Mouse (Mus musculus): ENCODE data around the gene Inhbb. TPM values are rescaled to one million over a fixed set of nuclear protein-coding genes. Genes with fewer than 3 reads are reported as not detected.
A peak's percentile ranks its signal among the peaks of the same experiment; 100 is the strongest.

The Inhbb gene
- polyA plus RNA-seq, 1 experiment from 2014 or later, result 0.65 TPM

DNA sequence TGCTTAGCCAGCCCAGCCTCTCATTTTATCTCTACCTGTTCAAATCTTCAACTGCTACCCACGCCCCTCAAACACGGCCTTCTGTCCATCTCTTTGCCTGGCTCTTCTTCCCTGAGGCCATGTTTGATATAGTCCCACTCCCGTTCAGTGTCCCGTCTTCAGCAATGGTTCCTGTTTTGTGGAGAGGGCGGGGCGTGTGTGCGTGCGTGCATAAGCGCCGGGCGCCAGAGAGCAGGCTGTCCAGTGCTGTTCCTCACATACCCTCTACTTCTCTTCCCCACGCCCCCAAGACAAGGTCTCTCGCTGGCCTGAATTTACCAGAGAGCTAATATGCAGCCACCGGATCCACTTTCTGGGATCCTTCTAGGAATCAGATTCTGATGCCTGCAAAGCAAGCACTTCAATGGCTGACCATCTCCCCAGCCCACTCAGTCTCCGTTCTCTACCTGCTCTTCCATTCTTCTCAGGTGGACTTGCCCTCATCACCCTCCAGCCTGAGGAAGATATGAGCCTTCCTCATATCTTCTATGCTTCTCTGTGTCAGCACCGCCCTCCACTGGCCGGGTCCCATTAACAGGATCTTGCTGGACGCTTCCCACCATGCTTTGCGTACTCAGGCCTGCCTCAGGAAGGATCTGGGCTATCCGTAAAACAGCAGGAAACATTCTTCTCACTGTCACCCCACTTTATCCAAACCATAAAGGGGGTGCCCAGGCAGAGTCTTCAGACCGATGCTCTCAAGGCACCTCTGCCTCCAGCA is 21.7 kb upstream of the Inhbb start:
- ATAC-seq (ENCODE audit: low FRiP score, low TSS enrichment) (no peak), DNase-seq (ENCODE audit: low spot score) (no peak)
- H3K27ac ChIP-seq (replicated peaks), result no peak overlapping the region
- H3K4me1 ChIP-seq (replicated peaks; ENCODE audit: control insufficient read depth, insufficient read depth), result no peaks in the 10 kb centered on the region
- H3K9me3 ChIP-seq (ENCODE audit: control insufficient read depth, low read length), result no peaks in the 10 kb centered on the region
- TF ChIP-seq EP300 (optimal IDR thresholded peaks at IDR 0.05), result no peak
- peak; percentile 34 for TF ChIP-seq CTCF (IDR thresholded peaks at IDR 0.05; ENCODE audit: low read depth)
- H3K27me3 ChIP-seq (ENCODE audit: control insufficient read depth, insufficient read depth, low read length), result no peaks in the 10 kb centered on the region
- no peak overlapping the region for H3K9ac ChIP-seq (ENCODE audit: low read length)
- H3K4me2 ChIP-seq (replicated peaks; ENCODE audit: low read depth), result no peak overlapping the region
- H3K36me3 ChIP-seq (ENCODE audit: control insufficient read depth, insufficient read depth, low read length), result no peaks in the 10 kb centered on the region
- WGBS, result 81% methylated on average over 21 of the region's 21 CpGs
- no peak overlapping the region for H3K4me3 ChIP-seq (ENCODE audit: low read depth, low read length)

DNA sequence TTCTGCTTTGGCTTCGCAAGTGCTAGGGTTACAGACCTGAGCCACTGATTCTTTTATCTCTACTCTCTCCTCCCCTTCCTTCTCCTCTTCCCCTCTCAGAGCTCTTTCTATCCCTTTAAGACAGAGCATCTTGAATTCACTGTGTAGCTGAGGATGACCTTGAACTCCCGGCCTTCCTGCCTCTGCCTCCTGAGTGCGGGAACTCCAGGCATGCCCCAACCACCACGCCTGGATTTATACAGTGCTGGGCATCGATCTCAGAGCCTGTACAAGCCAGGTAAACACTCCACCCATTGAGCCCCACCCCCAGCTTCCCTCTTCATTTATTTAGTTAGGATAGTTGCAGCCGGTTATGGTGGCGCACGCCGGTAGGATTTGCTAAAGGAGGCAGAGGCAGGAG is 20.9 kb upstream of the Inhbb start:
- DNase-seq (ENCODE audit: low spot score) (no peak), ATAC-seq (ENCODE audit: low FRiP score, low TSS enrichment) (no peak)
- Histone ChIP-seq H3K9ac (ENCODE audit: low read length) (no peak overlapping the region), H3K36me3 (ENCODE audit: control insufficient read depth, insufficient read depth, low read length) (no peaks in the 10 kb centered on the region), H3K4me2 (replicated peaks; ENCODE audit: low read depth) (no peak overlapping the region), H3K27me3 (ENCODE audit: control insufficient read depth, insufficient read depth, low read length) (no peaks in the 10 kb centered on the region), H3K4me1 (replicated peaks; ENCODE audit: control insufficient read depth, insufficient read depth) (no peaks in the 10 kb centered on the region), H3K4me3 (ENCODE audit: low read depth, low read length) (no peak overlapping the region), H3K27ac (replicated peaks) (no peak overlapping the region), H3K9me3 (ENCODE audit: control insufficient read depth, low read length) (no peaks in the 10 kb centered on the region)
- WGBS, result 86% methylated on average over 9 of the region's 9 CpGs
- TF ChIP-seq CTCF (IDR thresholded peaks at IDR 0.05; ENCODE audit: low read depth) (no peak), EP300 (optimal IDR thresholded peaks at IDR 0.05) (no peak)

DNA sequence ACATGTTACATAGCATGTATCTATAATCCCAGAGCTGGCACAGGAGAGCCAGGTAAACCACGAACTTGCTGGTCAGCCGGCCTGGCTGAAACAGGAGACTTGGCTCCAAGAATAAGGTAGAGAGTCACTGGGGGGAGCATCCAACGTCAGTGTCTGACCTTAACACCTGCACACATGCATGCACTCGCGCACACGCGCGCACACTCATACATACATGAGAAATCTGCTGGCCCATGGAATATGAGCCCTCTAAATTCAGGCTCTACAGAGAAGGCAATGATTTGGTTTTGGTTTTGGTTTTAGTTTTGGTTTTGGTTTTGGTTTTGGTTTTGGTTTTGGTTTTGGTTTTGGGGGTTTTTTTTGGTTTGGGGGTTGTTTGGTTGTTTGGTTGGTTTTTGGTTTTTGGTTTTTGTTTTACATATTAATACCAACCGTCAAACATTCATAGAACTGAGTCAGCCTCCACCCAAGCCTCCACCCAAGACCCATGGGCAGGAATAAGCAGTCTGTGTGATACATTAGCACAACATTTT is 16.1 kb upstream of the Inhbb start:
- DNase-seq (ENCODE audit: low spot score) (no peak), ATAC-seq (ENCODE audit: low FRiP score, low TSS enrichment) (no peak)
- Histone ChIP-seq H3K4me1 (replicated peaks; ENCODE audit: control insufficient read depth, insufficient read depth) (no peaks in the 10 kb centered on the region), H3K27ac (replicated peaks) (no peak overlapping the region), H3K4me2 (replicated peaks; ENCODE audit: low read depth) (no peak overlapping the region), H3K4me3 (ENCODE audit: low read depth, low read length) (no peak overlapping the region), H3K36me3 (ENCODE audit: control insufficient read depth, insufficient read depth, low read length) (no peaks in the 10 kb centered on the region), H3K9ac (ENCODE audit: low read length) (no peak overlapping the region), H3K27me3 (ENCODE audit: control insufficient read depth, insufficient read depth, low read length) (no peaks in the 10 kb centered on the region), H3K9me3 (ENCODE audit: control insufficient read depth, low read length) (no peaks in the 10 kb centered on the region)
- WGBS, result 91% methylated on average over 9 of the region's 9 CpGs
- TF ChIP-seq EP300 (optimal IDR thresholded peaks at IDR 0.05), result no peak
- TF ChIP-seq CTCF (IDR thresholded peaks at IDR 0.05; ENCODE audit: low read depth), result no peak

DNA sequence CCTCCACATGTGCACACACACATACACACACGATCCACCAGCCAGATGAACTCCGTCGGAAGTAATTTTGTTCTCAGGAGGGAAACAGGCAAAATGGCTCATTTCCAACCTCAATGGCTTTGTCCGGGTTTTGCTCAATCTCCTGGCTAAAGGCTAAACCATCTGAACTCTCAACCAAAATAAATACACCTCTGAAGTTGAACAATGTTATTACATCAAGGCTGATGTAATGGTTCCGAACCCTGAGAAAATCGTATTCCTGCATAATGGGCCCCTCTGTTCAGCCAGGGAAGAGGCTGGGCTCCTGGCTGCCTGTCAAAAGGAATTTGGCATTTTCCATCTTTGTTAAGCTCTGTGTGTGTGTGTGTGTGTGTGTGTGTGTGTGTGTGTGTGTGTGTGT is 15.4 kb upstream of the Inhbb start:
- WGBS, result 55% methylated on average over 6 of the region's 6 CpGs

DNA sequence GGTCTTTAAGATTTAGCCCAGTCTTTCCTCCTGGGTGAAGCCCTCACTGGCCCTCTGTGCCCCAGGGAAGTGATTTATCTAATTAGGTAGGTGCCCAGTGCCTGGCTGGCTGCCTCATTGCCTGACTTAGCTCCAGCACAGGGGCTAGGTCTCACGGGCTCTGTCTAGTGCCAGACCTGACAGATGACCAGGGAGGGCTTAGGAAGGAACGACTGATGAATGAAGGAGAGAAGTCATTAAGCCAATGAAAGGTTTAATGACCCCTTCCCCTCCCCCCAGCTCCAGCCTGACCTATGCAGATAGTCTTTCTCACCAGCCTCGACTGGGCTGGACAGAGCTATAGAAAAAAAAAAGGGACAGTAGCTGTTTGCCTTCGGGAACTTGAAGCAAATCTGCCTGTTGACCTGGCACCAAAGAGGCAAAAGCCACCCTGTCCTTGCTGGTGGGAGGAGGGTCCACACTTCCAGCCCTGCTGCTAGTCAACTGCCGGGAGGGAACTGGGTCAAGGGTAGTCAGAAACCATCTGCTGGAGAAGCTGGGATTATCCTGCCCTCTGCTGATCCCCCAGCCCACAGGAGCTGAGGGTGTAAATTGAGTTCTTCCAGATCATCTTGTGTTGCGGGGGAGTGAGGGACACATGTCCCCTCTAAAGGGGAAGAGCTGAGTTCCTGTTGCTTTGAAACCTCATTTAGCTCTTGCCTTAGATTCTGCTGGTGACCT is 2.3 kb upstream of the Inhbb start:
- no peak overlapping the region for H3K9ac ChIP-seq (ENCODE audit: low read length)
- no peaks in the 10 kb centered on the region for H3K36me3 ChIP-seq (ENCODE audit: control insufficient read depth, insufficient read depth, low read length)
- DNase-seq (ENCODE audit: low spot score) (no peak), ATAC-seq (ENCODE audit: low FRiP score, low TSS enrichment) (no peak)
- H3K4me3 ChIP-seq (ENCODE audit: low read depth, low read length), result no peak overlapping the region
- TF ChIP-seq CTCF (IDR thresholded peaks at IDR 0.05; ENCODE audit: low read depth), result no peak
- TF ChIP-seq EP300 (optimal IDR thresholded peaks at IDR 0.05), result no peak
- H3K4me2 ChIP-seq (replicated peaks; ENCODE audit: low read depth), result no peak overlapping the region
- no peaks in the 10 kb centered on the region for H3K9me3 ChIP-seq (ENCODE audit: control insufficient read depth, low read length)
- peaks cover 5% of the 10 kb centered on the region for H3K4me1 ChIP-seq (replicated peaks; ENCODE audit: control insufficient read depth, insufficient read depth)
- no peak overlapping the region for H3K27ac ChIP-seq (replicated peaks)
- peaks cover 6% of the 10 kb centered on the region; the same call in 1 of the 2 replicates for H3K27me3 ChIP-seq (ENCODE audit: control insufficient read depth, insufficient read depth, low read length)
- 27% methylated on average over 6 of the region's 6 CpGs for WGBS

More for the DNA sequence above, 15.4 kb upstream of the Inhbb start:
- Histone ChIP-seq H3K27ac (replicated peaks) (no peak overlapping the region), H3K4me2 (replicated peaks; ENCODE audit: low read depth) (no peak overlapping the region), H3K9ac (ENCODE audit: low read length) (no peak overlapping the region), H3K9me3 (ENCODE audit: control insufficient read depth, low read length) (no peaks in the 10 kb centered on the region), H3K36me3 (ENCODE audit: control insufficient read depth, insufficient read depth, low read length) (no peaks in the 10 kb centered on the region), H3K4me1 (replicated peaks; ENCODE audit: control insufficient read depth, insufficient read depth) (no peaks in the 10 kb centered on the region), H3K4me3 (ENCODE audit: low read depth, low read length) (no peak overlapping the region), H3K27me3 (ENCODE audit: control insufficient read depth, insufficient read depth, low read length) (no peaks in the 10 kb centered on the region)
- no peak for ATAC-seq (ENCODE audit: low FRiP score, low TSS enrichment)
- DNase-seq (ENCODE audit: low spot score), result no peak
- TF ChIP-seq CTCF (IDR thresholded peaks at IDR 0.05; ENCODE audit: low read depth) (no peak), EP300 (optimal IDR thresholded peaks at IDR 0.05) (no peak)

DNA sequence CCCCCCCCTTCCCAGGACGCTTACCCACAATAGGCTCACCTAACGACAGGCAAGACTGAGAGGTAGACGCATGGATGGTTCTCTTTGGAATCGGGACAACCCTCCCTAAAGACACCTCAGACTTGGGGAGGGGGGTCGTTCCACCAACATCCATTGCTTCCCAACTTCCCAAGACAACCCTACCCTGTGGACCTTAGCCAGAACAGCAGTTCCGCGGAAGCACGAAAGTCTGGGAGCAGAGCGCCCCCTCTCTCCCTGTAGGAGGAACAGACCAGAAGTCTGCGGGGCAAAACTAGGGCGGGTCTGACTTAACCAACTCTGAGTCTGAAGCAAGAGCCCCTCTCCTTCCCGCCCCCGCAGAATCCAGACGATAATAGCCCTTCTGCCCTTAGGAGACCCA is 1.5 kb upstream of the Inhbb start:
- Histone ChIP-seq H3K9ac (ENCODE audit: low read length) (no peak overlapping the region), H3K36me3 (ENCODE audit: control insufficient read depth, insufficient read depth, low read length) (no peaks in the 10 kb centered on the region), H3K4me2 (replicated peaks; ENCODE audit: low read depth) (no peak overlapping the region), H3K27ac (replicated peaks) (no peak overlapping the region), H3K4me1 (replicated peaks; ENCODE audit: control insufficient read depth, insufficient read depth) (peaks cover 5% of the 10 kb centered on the region), H3K9me3 (ENCODE audit: control insufficient read depth, low read length) (no peaks in the 10 kb centered on the region), H3K4me3 (ENCODE audit: low read depth, low read length) (no peak overlapping the region), H3K27me3 (ENCODE audit: control insufficient read depth, insufficient read depth, low read length) (peaks cover 8% of the 10 kb centered on the region; the same call in 1 of the 2 replicates)
- no peak for TF ChIP-seq EP300 (optimal IDR thresholded peaks at IDR 0.05)
- peak; percentile 80 for TF ChIP-seq CTCF (IDR thresholded peaks at IDR 0.05; ENCODE audit: low read depth)
- ATAC-seq (ENCODE audit: low FRiP score, low TSS enrichment), result no peak
- WGBS, result 8% methylated on average over 14 of the region's 14 CpGs
- DNase-seq (ENCODE audit: low spot score), result peak; percentile 53
